Mouse (Mus musculus) bone marrow, adult 2 months (tissue): ENCODE measurements around the gene Yipf4.

ENCODE experiments used
- CTCF ChIP-seq: fragments of 200-500 bp; IDR thresholded peaks from 2 replicates; pipeline ENCODE4 v1.5.1; 2011; ENCODE audit warnings: low read length, control low read depth; ENCODE audit not compliant: control insufficient read depth, insufficient read depth
- POLR2A ChIP-seq: fragments of 200-500 bp; IDR thresholded peaks from 2 replicates; pipeline ENCODE4 v1.6.1; 2011; ENCODE audit warnings: low read depth, mild to moderate bottlenecking, control low read depth, low read length, borderline replicate concordance; ENCODE audit not compliant: control insufficient read depth

DNA sequence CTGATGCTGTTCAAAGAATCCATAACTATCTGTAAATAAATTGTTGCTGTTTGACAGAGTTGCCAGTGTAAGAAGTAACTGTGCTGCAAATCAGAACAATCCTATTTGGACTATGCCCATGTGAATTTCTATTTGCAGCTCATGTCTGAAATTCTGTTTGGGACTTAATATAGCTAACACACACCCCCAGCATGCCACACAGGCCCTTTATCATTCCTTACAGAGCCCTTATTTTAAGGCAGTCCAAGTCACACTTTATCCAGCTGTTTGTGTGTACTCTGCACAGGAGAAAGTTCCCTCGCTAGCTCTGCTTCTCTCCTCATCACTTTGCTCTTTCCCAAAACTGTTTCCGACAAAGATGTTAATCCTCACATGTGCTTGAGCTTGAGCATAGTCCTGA lies 54.3 kb downstream of the Yipf4 start:
- TF ChIP-seq CTCF = no peak
- TF ChIP-seq POLR2A = no peak
